Mouse (Mus musculus) frontal cortex, adult 2 months (tissue): ENCODE results near the gene Zfp750. TPM values are rescaled to one million over a fixed set of nuclear protein-coding genes. Genes with fewer than 3 reads are reported as not detected.
A peak's percentile ranks its signal among the peaks of the same experiment; 100 is the strongest.

Experiments
- DNase-seq, 2 experiments: peaks; one replicate each; pipeline ENCODE4 v3.0.0; 2022; ENCODE audit warnings: low spot score in 1 of 2; ENCODE audit errors: extremely low spot score in 1 of 2
- polyA plus RNA-seq: library from polyadenylated mRNA; depleted of rRNA; stranded (reverse); fragments of >200 nt; gene quantifications from 2 replicates; pipeline ENCODE4 v1.2.3, GENCODE M21; 2012; rRNA removed

Zfp750 gene
- 0.08 and 0.15 TPM in 2 replicates for polyA plus RNA-seq

DNA sequence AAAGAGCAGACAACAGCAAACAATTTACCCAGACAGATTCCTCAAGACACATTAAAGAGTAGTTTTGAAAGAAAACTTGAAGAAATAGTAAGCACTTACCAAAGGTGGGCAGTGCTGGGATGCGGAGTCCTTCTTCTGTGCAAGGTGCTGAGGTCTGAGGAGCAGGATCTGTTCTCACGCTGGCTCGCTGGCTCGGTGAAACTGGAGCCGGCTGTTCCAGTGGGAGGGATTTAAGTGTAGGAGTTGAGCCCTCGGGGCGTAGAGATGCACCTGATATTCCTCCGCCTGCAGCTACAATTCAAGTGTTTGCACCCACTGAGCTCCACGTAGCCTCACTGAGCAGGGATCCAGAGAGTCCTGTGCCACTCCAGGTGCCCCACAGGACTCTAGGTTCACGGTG, at the start of gene Zfp750:
Zfp750 (minus strand) TSS at position 203 of the 400 bp plus-strand sequence.
- DNase-seq, result peak in 1 of 2 experiments; percentile 38

- DNase-seq, result no peak
These were observed 45.1 kb upstream of the Zfp750 start for GRCm38 (mm10) chr11:121564265-121564664.

GRCm38 (mm10) chr11:121563312-121563711, 44.2 kb upstream of the Zfp750 start:
- DNase-seq, result no peak

DNA sequence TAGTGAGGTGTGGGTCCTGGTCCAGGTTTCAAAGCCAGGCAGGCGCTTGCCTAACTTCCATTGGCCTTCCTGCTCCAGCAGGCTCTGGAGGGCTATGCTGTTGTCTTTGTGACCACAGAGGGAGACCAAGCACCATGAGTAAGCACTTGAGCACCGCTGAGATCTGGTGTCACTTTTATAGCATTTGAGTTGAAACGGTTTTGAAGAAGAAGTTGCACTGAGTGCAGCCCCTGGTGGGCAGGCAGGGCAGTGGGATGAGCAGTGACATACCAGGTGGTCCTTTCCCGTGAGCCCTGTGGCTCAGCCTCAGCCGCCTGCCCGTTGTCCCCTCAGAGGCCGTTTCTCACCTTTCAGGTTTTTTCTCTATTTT, 41.1 kb upstream of the Zfp750 start:
- no peak for DNase-seq

GRCm38 (mm10) chr11:121559527-121560293, 40.6 kb upstream of the Zfp750 start:
- no peak for DNase-seq

DNA sequence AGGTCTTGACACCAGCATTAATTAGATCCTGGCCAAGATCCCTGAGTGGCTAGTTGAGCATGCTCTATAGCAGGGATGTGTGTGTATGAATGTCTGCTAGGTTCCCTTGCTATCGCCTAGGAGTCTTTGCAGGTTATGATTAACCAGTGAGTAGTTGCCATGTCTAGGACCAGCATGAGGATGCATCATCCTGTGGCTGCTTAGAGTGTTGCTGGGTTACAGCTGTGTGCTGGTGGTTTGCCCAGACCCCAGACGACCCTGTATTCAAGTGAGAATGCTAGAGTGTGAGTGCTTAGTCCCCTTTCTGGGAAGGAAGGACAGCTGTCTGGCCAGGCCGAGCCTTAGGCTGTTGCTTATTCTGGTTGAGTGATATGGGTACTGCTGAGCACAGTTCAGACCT, 39.4 kb upstream of the Zfp750 start:
- no peak for DNase-seq

DNA sequence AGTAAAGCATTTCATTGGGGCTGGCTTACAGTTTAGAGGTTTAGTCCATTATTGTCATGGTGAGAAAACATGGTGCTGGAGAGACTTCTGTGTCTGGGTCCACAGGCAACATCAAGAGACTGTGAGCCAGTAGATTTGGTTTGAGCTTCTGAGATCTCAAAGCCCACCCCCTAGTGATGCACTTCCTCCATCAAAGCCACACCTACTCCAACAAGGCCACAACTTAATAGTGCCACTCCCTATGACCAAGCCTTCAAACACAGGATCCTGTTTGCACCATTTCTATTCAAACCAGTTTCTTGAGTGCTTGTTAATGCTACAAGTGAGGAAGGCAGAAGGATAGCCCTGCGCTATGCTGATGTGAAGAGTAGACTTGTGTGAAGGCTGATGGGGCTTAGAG, 38.8 kb upstream of the Zfp750 start:
- DNase-seq, result no peak

DNA sequence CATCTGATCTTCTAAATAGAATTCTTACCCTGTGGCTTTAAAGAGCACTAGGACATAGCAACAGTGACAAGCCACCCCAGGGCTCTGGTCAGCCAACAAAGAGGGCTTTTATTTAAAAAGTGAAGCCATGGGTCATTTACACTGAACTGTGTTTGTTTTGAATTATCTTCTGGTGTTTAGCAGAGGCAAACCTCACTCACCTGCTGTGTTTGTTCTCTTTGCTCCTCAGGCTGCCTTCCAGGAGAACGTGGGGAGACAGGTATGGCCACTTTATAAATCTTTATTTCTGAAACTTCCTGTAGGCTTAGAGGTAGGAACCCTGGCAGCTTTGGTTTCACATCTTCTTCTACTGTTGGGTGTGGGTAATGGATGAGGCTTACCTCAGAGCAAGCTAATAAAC, 37.6 kb upstream of the Zfp750 start:
- DNase-seq, result no peak

DNA sequence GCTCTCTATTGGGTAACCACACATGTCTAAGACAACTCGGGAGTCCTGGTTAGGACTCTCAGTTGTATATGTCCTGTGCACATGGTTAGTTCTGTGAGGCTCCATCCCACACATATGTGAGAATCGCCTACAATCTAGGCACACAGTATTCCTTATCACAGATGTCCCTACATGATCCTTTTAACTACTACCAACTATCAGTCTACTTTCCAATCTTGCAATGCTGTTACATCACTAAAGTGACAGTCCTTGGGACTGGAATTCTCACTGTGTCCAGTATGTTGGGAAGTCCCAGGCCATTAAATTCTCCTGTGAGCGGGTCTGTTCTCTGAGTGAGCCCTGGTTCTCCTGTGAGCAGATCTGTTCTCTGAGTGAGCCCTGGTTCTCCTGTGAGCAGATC, 34.3 kb upstream of the Zfp750 start:
- no peak for DNase-seq

- DNase-seq, result no peak
These were observed 33.8 kb upstream of the Zfp750 start for GRCm38 (mm10) chr11:121552846-121553457.

DNA sequence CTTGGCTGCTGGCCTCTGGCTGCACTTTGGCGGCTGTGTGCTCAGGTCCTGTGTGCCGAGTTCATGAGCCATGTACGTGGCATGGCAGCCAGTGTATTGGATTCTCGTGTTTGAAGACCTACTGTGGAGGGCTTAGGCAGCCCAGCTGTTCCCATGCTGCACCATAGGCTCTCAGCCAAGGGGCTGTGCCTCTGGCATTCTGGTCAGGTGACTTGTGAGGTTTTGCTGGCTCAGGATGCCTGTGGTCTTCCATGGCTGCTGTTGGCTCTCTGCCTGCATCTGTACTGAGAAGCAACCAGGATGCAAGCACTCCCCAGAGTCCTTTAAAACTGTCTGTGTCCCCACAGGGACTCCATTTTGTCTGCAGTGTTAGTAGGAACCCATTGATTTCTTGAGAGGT, 33.0 kb upstream of the Zfp750 start:
- DNase-seq, result no peak

GRCm38 (mm10) chr11:121551206-121551799, 32.2 kb upstream of the Zfp750 start:
- DNase-seq, result no peak

DNA sequence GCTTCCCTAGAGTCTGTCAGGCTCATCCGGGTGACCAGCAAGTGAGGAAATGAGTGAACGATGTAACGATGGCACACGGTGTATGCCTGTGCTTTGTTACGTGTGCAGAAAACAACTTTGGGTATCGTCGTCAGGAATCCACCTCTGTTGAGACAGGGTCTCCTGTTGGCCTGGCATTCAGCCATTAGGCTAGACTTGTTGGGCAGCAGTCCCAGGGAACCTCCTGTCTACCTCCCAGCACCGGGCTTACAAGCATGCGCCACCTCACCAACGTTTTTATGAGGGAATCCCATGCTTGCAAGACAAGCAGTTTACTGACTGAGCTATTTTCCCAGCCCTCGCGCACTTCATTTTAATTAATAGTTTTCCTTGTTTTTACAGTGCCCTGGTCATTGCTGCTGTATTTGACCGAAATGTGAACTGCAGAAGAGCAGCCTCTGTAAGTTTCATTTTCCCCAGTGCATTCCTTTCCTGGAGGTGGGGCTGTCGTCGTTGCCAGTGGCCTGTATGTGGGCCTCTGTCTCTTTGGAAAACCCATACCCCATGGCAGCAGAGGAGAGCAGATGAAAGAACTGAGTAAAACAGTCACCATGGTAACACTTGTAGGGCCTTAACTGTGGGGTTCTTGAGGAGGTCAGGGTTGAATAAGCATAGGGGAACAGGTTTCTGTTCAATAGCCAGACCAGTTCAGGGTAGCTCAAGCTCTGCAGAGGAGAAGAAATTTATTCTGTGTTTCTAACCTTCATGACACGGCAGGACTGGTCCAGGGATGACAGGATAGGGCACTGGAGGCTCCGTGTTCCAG, 30.9 kb upstream of the Zfp750 start:
- peak in 1 of 2 experiments; percentile 6 for DNase-seq

- DNase-seq, result peak; percentile 38 to 70
These were observed 30.1 kb upstream of the Zfp750 start for GRCm38 (mm10) chr11:121548996-121549842.

DNA sequence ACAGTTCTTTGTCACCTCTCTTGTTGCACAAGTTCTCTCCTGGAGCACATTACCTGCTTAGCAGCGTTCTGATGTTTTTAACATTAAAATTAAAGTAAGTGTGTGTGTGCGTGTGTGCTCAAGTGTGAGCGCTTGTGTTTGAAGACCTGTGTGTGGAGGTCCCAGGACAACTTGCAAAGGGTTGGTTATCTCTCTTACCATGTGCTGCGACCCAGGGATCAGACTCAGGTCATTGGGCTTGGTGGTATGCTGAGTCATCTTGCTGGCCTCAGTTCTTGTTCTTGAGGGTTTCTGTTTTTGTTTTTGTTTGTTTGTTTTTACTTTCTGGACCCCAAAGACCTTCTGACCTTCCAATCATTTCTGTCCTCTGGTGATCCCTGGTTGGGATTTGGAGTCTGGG, 28.8 kb upstream of the Zfp750 start:
- no peak for DNase-seq

DNA sequence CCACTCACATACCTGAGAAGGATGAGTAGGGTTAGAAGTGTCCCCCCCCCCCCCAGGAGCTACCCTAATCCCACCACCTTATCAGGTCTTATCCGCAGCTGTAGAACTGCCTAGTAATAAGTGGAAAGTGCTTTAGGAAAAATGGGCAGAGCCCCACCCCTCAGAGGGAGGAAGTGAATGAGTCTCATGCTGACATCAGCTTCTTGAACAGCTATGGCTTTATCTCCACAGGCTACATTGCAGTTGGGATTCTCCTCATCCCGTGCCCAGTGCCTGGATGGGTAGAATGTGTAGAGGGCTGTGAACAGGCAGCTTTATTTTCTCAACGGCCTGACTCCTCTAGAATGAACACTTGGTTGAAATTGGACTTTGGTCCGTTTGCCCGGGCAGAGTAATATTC, 28.1 kb upstream of the Zfp750 start:
- no peak for DNase-seq

GRCm38 (mm10) chr11:121545398-121546034, 26.4 kb upstream of the Zfp750 start:
- DNase-seq, result no peak

DNA sequence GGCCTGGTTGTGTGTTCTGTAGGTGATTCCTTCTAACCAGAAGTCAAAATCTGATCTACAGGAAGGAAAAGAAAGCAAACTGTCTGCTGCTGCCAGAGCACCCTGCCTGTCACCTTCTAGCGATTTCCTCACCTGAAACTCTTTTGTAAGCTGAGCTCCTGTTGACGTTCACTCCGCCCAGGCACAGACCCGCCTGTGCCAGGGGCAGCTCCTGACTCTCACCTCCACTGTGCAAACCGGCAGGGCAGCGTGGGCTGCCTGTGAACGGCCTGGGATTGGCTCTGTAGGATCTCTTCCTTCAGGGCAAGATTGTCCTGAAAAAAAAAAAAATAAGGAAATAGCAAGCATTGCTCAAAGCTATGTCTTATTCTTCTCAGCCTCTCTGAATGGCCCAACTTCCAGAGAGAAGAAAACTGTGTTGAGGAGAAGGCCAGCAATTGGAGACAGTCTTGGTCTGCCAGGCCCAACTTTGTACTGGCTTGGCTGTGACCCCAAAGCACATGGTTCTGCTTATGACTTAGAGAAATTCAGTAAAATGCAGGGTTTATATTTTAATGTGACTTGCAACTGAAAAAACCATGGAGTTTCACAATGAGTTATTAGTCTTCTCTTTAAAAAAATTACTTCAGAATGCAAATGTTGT, 25.7 kb upstream of the Zfp750 start:
- DNase-seq, result no peak

DNA sequence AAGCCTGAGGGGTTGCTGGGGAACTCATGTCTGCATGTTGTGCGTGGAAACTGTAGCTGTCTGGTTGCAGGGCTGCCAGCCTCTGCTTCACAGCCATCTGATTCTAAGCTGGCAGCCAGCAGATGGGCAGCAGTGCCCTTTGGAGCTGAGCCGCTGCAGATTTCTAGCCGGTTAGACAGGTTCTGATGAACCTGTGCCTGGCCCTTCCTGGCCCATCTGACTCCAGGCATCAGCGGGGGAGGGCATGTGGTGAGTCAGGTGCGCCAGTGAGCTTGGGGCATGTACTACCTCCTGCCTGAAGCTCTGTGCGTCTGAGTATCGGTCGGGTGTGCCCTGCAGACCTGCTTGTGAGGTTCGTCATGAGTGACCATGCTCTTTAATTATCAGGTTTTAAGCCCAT, 24.8 kb upstream of the Zfp750 start:
- DNase-seq, result no peak
